Mouse (Mus musculus): Measurements from ENCODE around the gene Zfp106.

Zfp106 gene

GRCm38 (mm10) chr2:120470856-120471255 is 92.8 kb downstream of the Zfp106 start:
- peak; percentile 44 to 56 for DNase-seq

DNA sequence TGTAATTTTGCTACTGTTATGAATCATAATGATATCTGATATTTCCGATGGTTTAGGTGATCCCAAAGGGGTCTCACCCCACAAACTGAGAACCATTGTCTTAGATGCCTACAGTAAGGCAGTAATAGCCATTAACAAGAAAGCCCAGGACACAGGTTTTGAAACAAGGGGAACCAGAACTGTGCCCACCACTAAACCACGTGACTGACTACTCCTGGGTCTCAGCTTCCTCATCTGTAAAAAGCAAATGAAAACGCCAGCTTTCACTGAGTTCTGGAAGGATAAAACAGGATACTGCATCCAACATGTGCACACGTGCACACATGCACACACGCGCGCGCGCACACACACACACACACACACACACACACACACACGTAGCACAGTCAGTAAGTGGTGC is 93.9 kb downstream of the Zfp106 start:
- DNase-seq, result no peak

- no peak for DNase-seq
These were observed 94.4 kb downstream of the Zfp106 start for GRCm38 (mm10) chr2:120469220-120469619.

DNA sequence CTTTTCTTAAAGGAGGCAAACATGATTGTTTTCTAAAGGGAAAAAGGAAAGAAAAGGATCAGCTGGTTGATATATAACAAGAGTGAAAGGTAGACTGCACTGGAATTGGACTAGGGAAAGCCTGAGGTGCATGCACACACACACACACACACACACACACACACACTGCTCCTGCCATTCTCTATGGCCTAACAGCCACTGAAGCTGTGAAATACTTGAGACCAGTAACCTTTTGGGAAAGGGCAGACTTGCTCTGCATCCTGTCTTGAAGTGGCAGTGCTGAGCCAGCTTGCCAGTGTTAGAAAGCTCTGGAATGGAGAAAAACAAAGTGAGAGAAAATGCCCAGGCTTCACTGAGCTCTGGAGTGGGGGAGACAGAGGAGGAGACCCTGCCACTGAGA is 95.6 kb downstream of the Zfp106 start:
- no peak for DNase-seq

DNA sequence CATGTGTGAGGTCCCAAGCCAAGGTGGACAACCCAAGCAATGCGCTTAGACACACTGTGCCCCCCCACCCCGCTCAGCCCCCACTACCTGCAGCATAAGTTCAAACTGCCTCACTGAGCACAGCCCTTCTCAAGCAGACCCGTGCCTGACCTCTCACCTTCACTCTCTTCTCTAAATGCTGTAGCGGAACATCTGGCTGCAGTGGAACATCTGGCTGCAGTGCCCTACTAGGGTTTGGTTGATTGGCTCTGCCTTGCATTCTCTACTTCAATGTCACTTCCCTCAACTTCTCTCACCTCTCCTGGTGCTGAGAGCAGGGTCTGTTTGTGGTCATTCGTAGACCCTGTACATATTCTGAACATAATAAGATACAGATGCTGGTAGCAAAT is 98.3 kb downstream of the Zfp106 start:
- no peak for DNase-seq

- DNase-seq, result no peak
These were observed 98.8 kb downstream of the Zfp106 start for GRCm38 (mm10) chr2:120464732-120465396.

GRCm38 (mm10) chr2:120464091-120464490 is 99.6 kb downstream of the Zfp106 start:
- no peak for DNase-seq

- no peak for DNase-seq
These were observed 100.3 kb downstream of the Zfp106 start for GRCm38 (mm10) chr2:120463328-120463727.

DNA sequence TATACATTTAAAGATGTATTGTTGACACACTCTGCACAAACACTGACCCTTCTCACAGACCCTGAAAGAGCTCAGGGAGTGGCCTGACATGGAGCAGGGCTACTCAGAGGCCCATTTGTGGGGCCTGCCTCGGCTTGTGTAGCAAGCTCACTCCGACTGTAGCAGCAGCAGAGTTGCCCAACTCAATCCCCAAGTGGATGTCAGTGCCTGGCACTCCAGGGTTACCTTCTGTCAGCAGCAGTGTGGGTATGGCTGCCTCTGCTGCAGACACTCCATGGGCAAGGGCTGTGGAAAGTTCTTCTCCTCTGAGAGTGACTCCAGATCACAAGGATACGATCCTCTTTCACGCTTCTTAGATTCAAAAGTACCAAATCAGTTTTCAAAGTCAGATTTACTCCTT is 103.4 kb downstream of the Zfp106 start:
- no peak for DNase-seq

All from cerebellum, postnatal 10 days (tissue).